Mouse (Mus musculus): ENCODE results near the gene Prpf31. TPM values are rescaled to one million over a fixed set of nuclear protein-coding genes. Genes with fewer than 3 reads are reported as not detected.

The Prpf31 gene
- polyA plus RNA-seq, 1 experiment from 2014 or later: 85.9 TPM

GRCm38 (mm10) chr7:3630478-3630815 is 662 bp downstream of the Prpf31 start:
- Histone ChIP-seq H3K4me2 (peak overlapping the region; percentile 99), H3K9ac (replicated peaks) (peak overlapping the region; percentile 72), H3K27ac (replicated peaks) (no peak overlapping the region), H3K4me3 (replicated peaks) (peak overlapping the region; percentile 74), H3K36me3 (peaks cover 35% of the 10 kb centered on the region), H3K9me3 (replicated peaks) (no peaks in the 10 kb centered on the region), H3K4me1 (peaks cover 34% of the 10 kb centered on the region), H3K27me3 (replicated peaks) (no peaks in the 10 kb centered on the region)
- ATAC-seq (ENCODE audit: low FRiP score): 0 out of 2 replicates have a peak, but pooled peaks have one; percentile 4
- 71% methylated on average over 3 of the region's 3 CpGs for WGBS

GRCm38 (mm10) chr7:3643412-3643811 is 13.6 kb downstream of the Prpf31 start:
- Histone ChIP-seq H3K9ac (replicated peaks) (peak overlapping the region; percentile 40; the same call in 1 of the 2 replicates), H3K27me3 (replicated peaks) (no peaks in the 10 kb centered on the region), H3K4me2 (peak overlapping the region; percentile 80), H3K27ac (replicated peaks) (no peak overlapping the region), H3K9me3 (replicated peaks) (no peaks in the 10 kb centered on the region), H3K4me1 (peaks cover 32% of the 10 kb centered on the region), H3K36me3 (peaks cover 23% of the 10 kb centered on the region), H3K4me3 (replicated peaks) (no peak overlapping the region)
- WGBS: 71% methylated on average over 5 of the region's 5 CpGs
- ATAC-seq (ENCODE audit: low FRiP score): no peak

- peak overlapping the region; percentile 40 for H3K9ac ChIP-seq (replicated peaks)
These were observed 14.1 kb downstream of the Prpf31 start for GRCm38 (mm10) chr7:3643843-3644242.

GRCm38 (mm10) chr7:3644348-3644671 is 14.5 kb downstream of the Prpf31 start:
- H3K27me3 ChIP-seq (replicated peaks): no peaks in the 10 kb centered on the region
- peak overlapping the region; percentile 40 for H3K9ac ChIP-seq (replicated peaks)
- peak; percentile 0; the same call in 1 of the 2 replicates for ATAC-seq (ENCODE audit: low FRiP score)
- WGBS: 1% methylated on average over 11 of the region's 11 CpGs
- peak overlapping the region; percentile 76 for H3K27ac ChIP-seq (replicated peaks)
- peak overlapping the region; percentile 80 for H3K4me2 ChIP-seq
- H3K4me1 ChIP-seq: peaks cover 41% of the 10 kb centered on the region
- no peaks in the 10 kb centered on the region for H3K9me3 ChIP-seq (replicated peaks)
- peak overlapping the region; percentile 91 for H3K4me3 ChIP-seq (replicated peaks)
- H3K36me3 ChIP-seq: peaks cover 16% of the 10 kb centered on the region

More at GRCm38 (mm10) chr7:3643843-3644242, 14.1 kb downstream of the Prpf31 start:
- Histone ChIP-seq H3K36me3 (peaks cover 19% of the 10 kb centered on the region), H3K9me3 (replicated peaks) (no peaks in the 10 kb centered on the region), H3K27ac (replicated peaks) (peak overlapping the region; percentile 76), H3K4me3 (replicated peaks) (peak overlapping the region; percentile 91), H3K4me2 (peak overlapping the region; percentile 80), H3K27me3 (replicated peaks) (no peaks in the 10 kb centered on the region), H3K4me1 (peaks cover 36% of the 10 kb centered on the region)
- ATAC-seq (ENCODE audit: low FRiP score): no peak
- WGBS: 20% methylated on average over 9 of the region's 9 CpGs

GRCm38 (mm10) chr7:3644672-3645487 is 15.1 kb downstream of the Prpf31 start, which contains the start of gene Cnot3:
Cnot3 (plus strand) TSS chr7:3645268.
- Histone ChIP-seq H3K36me3 (peaks cover 11% of the 10 kb centered on the region), H3K4me1 (peaks cover 45% of the 10 kb centered on the region), H3K9ac (replicated peaks) (peak within 1 kb of the TSS; percentile 99), H3K27me3 (replicated peaks) (no peaks in the 10 kb centered on the region), H3K27ac (replicated peaks) (peak within 1 kb of the TSS; percentile 97), H3K4me2 (peak within 1 kb of the TSS; percentile 80), H3K9me3 (replicated peaks) (no peaks in the 10 kb centered on the region), H3K4me3 (replicated peaks) (peak within 1 kb of the TSS; percentile 91)
- peak; percentile 97 for ATAC-seq (ENCODE audit: low FRiP score)
- under 1% methylated on average over 55 of the region's 58 CpGs for WGBS

- 0% methylated on average over 48 of the region's 58 CpGs for WGBS
- Histone ChIP-seq H3K4me2 (peak overlapping the region; percentile 75), H3K4me3 (replicated peaks) (peak overlapping the region; percentile 91), H3K4me1 (peaks cover 45% of the 10 kb centered on the region), H3K9ac (replicated peaks) (peak overlapping the region; percentile 99), H3K27ac (replicated peaks) (peak overlapping the region; percentile 97), H3K27me3 (replicated peaks) (no peaks in the 10 kb centered on the region), H3K36me3 (peaks cover 13% of the 10 kb centered on the region), H3K9me3 (replicated peaks) (no peaks in the 10 kb centered on the region)
- peak; percentile 12 for ATAC-seq (ENCODE audit: low FRiP score)
These were observed 15.8 kb downstream of the Prpf31 start for GRCm38 (mm10) chr7:3645488-3646025.

GRCm38 (mm10) chr7:3646188-3646587 is 16.4 kb downstream of the Prpf31 start:
- Histone ChIP-seq H3K4me3 (replicated peaks) (peak overlapping the region; percentile 91), H3K9me3 (replicated peaks) (no peaks in the 10 kb centered on the region), H3K27ac (replicated peaks) (peak overlapping the region; percentile 97), H3K4me2 (peak overlapping the region; percentile 75), H3K27me3 (replicated peaks) (no peaks in the 10 kb centered on the region), H3K36me3 (peaks cover 13% of the 10 kb centered on the region), H3K9ac (replicated peaks) (peak overlapping the region; percentile 99), H3K4me1 (peaks cover 45% of the 10 kb centered on the region)
- no peak for ATAC-seq (ENCODE audit: low FRiP score)
- 19% methylated on average over 9 of the region's 9 CpGs for WGBS

- Histone ChIP-seq H3K9me3 (replicated peaks) (no peaks in the 10 kb centered on the region), H3K27me3 (replicated peaks) (no peaks in the 10 kb centered on the region), H3K4me2 (peak overlapping the region; percentile 75), H3K4me3 (replicated peaks) (peak overlapping the region; percentile 91), H3K4me1 (peaks cover 45% of the 10 kb centered on the region), H3K27ac (replicated peaks) (peak overlapping the region; percentile 97; the same call in 1 of the 2 replicates), H3K9ac (replicated peaks) (peak overlapping the region; percentile 99), H3K36me3 (peaks cover 16% of the 10 kb centered on the region)
- 70% methylated on average over 4 of the region's 4 CpGs for WGBS
- no peak for ATAC-seq (ENCODE audit: low FRiP score)
These were observed 16.9 kb downstream of the Prpf31 start for GRCm38 (mm10) chr7:3646641-3647040.

GRCm38 (mm10) chr7:3656966-3657365 is 27.2 kb downstream of the Prpf31 start:
- Histone ChIP-seq H3K4me1 (no peaks in the 10 kb centered on the region), H3K4me2 (no peak overlapping the region), H3K27me3 (replicated peaks) (no peaks in the 10 kb centered on the region), H3K27ac (replicated peaks) (no peak overlapping the region), H3K9ac (replicated peaks) (no peak overlapping the region), H3K36me3 (peaks cover 99% of the 10 kb centered on the region), H3K4me3 (replicated peaks) (no peak overlapping the region), H3K9me3 (replicated peaks) (no peaks in the 10 kb centered on the region)
- WGBS: 90% methylated on average over 4 of the region's 4 CpGs
- no peak for ATAC-seq (ENCODE audit: low FRiP score)

GRCm38 (mm10) chr7:3658578-3658977 is 28.8 kb downstream of the Prpf31 start:
- H3K36me3 ChIP-seq: peaks cover 93% of the 10 kb centered on the region
- no peak overlapping the region for H3K4me2 ChIP-seq
- H3K27ac ChIP-seq (replicated peaks): no peak overlapping the region
- H3K4me1 ChIP-seq: peaks cover 8% of the 10 kb centered on the region
- ATAC-seq (ENCODE audit: low FRiP score): no peak
- H3K4me3 ChIP-seq (replicated peaks): no peak overlapping the region
- no peaks in the 10 kb centered on the region for H3K27me3 ChIP-seq (replicated peaks)
- WGBS: 94% methylated on average over 14 of the region's 14 CpGs
- H3K9me3 ChIP-seq (replicated peaks): no peaks in the 10 kb centered on the region
- no peak overlapping the region for H3K9ac ChIP-seq (replicated peaks)

- no peaks in the 10 kb centered on the region for H3K27me3 ChIP-seq (replicated peaks)
- H3K4me1 ChIP-seq: peaks cover 27% of the 10 kb centered on the region
- H3K9ac ChIP-seq (replicated peaks): peak overlapping the region; percentile 66
- H3K27ac ChIP-seq (replicated peaks): peak overlapping the region; percentile 84
- peak overlapping the region; percentile 68 for H3K4me3 ChIP-seq (replicated peaks)
- peak; percentile 41 for ATAC-seq (ENCODE audit: low FRiP score)
- no peaks in the 10 kb centered on the region for H3K9me3 ChIP-seq (replicated peaks)
- WGBS: 30% methylated on average over 15 of the region's 15 CpGs
- H3K4me2 ChIP-seq: peak overlapping the region; percentile 68
- peaks cover 32% of the 10 kb centered on the region for H3K36me3 ChIP-seq
These were observed 34.9 kb downstream of the Prpf31 start for GRCm38 (mm10) chr7:3664524-3665214.
